Mouse (Mus musculus): ENCODE measurements around the gene Prkn. TPM values are rescaled to one million over a fixed set of nuclear protein-coding genes. Genes with fewer than 3 reads are reported as not detected.
A peak's percentile ranks its signal among the peaks of the same experiment; 100 is the strongest.

The Prkn gene
- polyA plus RNA-seq, 1 experiment from 2014 or later, result 1.5 TPM

GRCm38 (mm10) chr17:11392622-11393294 lies 552.6 kb downstream of the Prkn start:
- no peaks in the 10 kb centered on the region for H3K36me3 ChIP-seq (replicated peaks)

GRCm38 (mm10) chr17:11394607-11395006 lies 554.4 kb downstream of the Prkn start:
- Histone ChIP-seq H3K9ac (no peak overlapping the region), H3K36me3 (replicated peaks) (no peaks in the 10 kb centered on the region), H3K27me3 (no peaks in the 10 kb centered on the region), H3K4me1 (no peaks in the 10 kb centered on the region), H3K4me3 (replicated peaks) (no peak overlapping the region), H3K9me3 (no peaks in the 10 kb centered on the region), H3K27ac (no peak overlapping the region), H3K4me2 (no peak overlapping the region)
- no peak for ATAC-seq (ENCODE audit: low FRiP score)
- WGBS, result 95% methylated on average over 6 of the region's 6 CpGs

More at GRCm38 (mm10) chr17:11392622-11393294, 552.6 kb downstream of the Prkn start:
- no peak overlapping the region for H3K27ac ChIP-seq
- H3K27me3 ChIP-seq, result no peaks in the 10 kb centered on the region
- no peak overlapping the region for H3K4me3 ChIP-seq (replicated peaks)
- H3K9me3 ChIP-seq, result no peaks in the 10 kb centered on the region
- 70% methylated on average over 11 of the region's 11 CpGs for WGBS
- no peak overlapping the region for H3K9ac ChIP-seq
- no peak for ATAC-seq (ENCODE audit: low FRiP score)
- H3K4me1 ChIP-seq, result no peaks in the 10 kb centered on the region
- H3K4me2 ChIP-seq, result no peak overlapping the region

DNA sequence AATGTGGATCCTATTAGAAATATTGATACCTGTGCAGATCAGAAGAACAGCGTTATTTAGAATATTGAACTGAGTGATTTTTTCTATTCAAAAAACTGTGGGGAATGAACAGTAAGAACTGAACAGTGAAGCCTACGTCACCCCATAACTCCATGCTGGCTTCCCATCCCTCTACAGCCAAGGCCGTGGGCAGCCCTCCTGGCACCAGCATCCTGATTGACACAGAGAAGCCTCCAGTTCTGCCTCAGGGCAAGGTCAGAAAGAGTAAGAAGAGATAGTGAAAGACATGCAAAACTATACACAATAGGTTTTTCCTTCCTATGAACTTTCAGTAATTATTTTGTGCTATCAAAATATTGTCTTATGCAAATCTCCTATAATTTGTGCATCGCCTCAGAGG lies 557.5 kb downstream of the Prkn start:
- no peak overlapping the region for H3K27ac ChIP-seq
- 89% methylated on average over 4 of the region's 4 CpGs for WGBS
- no peaks in the 10 kb centered on the region for H3K27me3 ChIP-seq
- H3K4me3 ChIP-seq (replicated peaks), result no peak overlapping the region
- H3K4me2 ChIP-seq, result no peak overlapping the region
- H3K9me3 ChIP-seq, result no peaks in the 10 kb centered on the region
- ATAC-seq (ENCODE audit: low FRiP score), result no peak
- no peaks in the 10 kb centered on the region for H3K36me3 ChIP-seq (replicated peaks)
- no peak overlapping the region for H3K9ac ChIP-seq
- no peaks in the 10 kb centered on the region for H3K4me1 ChIP-seq

DNA sequence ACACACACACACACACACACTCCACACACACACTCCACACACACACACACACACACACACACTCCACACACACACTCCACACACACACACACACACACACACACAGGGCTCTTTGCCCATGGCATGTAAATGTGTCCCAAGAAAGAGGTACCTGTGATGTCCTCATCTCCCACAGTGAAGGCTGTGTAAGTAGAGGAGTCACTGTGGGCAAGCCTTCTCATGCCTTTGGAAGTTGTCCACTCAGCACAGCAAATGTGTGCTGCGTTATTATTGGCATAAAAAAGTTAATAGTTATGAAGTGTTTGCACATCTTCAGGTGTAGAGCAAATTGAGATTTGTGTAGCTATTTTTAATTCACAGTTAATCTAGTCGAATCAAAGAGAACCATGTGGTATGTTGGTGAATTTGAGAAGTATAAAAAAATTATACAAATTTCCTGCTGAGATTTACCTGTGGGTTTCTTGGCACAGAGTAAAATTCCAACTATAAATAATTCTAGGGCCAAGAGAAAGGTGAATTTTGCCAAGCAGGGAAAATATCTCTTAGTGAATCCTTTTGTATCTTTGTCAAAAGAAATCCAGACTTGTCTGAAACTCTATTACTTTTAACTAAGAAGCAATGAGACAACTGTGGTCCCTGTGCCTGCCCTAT lies 562.2 kb downstream of the Prkn start:
- WGBS, result 90% methylated on average over 2 of the region's 2 CpGs
- no peaks in the 10 kb centered on the region for H3K4me1 ChIP-seq
- H3K9ac ChIP-seq, result 0 out of 2 replicates have a peak overlapping the region, but pooled peaks have one; percentile 4
- no peak overlapping the region for H3K4me2 ChIP-seq
- no peak overlapping the region for H3K4me3 ChIP-seq (replicated peaks)
- ATAC-seq (ENCODE audit: low FRiP score), result no peak
- no peaks in the 10 kb centered on the region for H3K27me3 ChIP-seq
- H3K36me3 ChIP-seq (replicated peaks), result no peaks in the 10 kb centered on the region
- no peak overlapping the region for H3K27ac ChIP-seq
- no peaks in the 10 kb centered on the region for H3K9me3 ChIP-seq

- H3K4me2 ChIP-seq, result no peak overlapping the region
- no peaks in the 10 kb centered on the region for H3K36me3 ChIP-seq (replicated peaks)
- H3K9me3 ChIP-seq, result no peaks in the 10 kb centered on the region
- ATAC-seq (ENCODE audit: low FRiP score), result no peak
- WGBS, result 87% methylated on average over 10 of the region's 10 CpGs
- no peak overlapping the region for H3K9ac ChIP-seq
- H3K27me3 ChIP-seq, result no peaks in the 10 kb centered on the region
- no peaks in the 10 kb centered on the region; the same call in 1 of the 2 replicates for H3K4me1 ChIP-seq
- H3K4me3 ChIP-seq (replicated peaks), result no peak overlapping the region
- H3K27ac ChIP-seq, result no peak overlapping the region
These were observed 571.2 kb downstream of the Prkn start for GRCm38 (mm10) chr17:11411414-11411813.

DNA sequence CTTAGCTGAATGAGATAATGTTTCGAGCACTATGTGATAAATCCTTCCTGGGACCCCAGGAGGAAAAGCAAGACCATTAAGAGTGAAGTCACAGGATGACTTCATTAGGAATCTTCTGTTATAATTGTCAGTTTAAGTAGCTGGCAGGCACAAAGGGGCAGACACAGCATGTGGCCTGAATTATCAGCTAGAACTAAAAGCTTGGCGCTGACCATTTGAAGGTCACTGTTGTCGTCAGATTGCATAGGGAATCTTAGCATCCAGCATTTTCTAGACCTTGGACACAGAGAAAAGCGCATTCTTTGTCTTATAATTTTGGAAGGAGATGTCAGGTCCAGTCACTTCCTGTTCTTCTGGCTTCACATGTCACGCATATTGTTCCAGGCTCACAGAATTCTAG lies 573.5 kb downstream of the Prkn start:
- Histone ChIP-seq H3K27me3 (no peaks in the 10 kb centered on the region), H3K36me3 (replicated peaks) (no peaks in the 10 kb centered on the region), H3K9ac (no peak overlapping the region), H3K4me2 (no peak overlapping the region), H3K9me3 (no peaks in the 10 kb centered on the region), H3K4me3 (replicated peaks) (no peak overlapping the region), H3K27ac (no peak overlapping the region), H3K4me1 (no peaks in the 10 kb centered on the region; the same call in 1 of the 2 replicates)
- ATAC-seq (ENCODE audit: low FRiP score), result no peak
- WGBS, result 62% methylated on average over 5 of the region's 5 CpGs

GRCm38 (mm10) chr17:11414288-11414687 lies 574.1 kb downstream of the Prkn start:
- no peak overlapping the region for H3K27ac ChIP-seq
- no peak overlapping the region for H3K9ac ChIP-seq
- H3K27me3 ChIP-seq, result no peaks in the 10 kb centered on the region
- no peaks in the 10 kb centered on the region for H3K36me3 ChIP-seq (replicated peaks)
- H3K4me1 ChIP-seq, result no peaks in the 10 kb centered on the region; the same call in 1 of the 2 replicates
- no peak overlapping the region for H3K4me2 ChIP-seq
- no peak overlapping the region for H3K4me3 ChIP-seq (replicated peaks)
- H3K9me3 ChIP-seq, result no peaks in the 10 kb centered on the region
- WGBS, result 87% methylated on average over 4 of the region's 4 CpGs
- no peak for ATAC-seq (ENCODE audit: low FRiP score)

DNA sequence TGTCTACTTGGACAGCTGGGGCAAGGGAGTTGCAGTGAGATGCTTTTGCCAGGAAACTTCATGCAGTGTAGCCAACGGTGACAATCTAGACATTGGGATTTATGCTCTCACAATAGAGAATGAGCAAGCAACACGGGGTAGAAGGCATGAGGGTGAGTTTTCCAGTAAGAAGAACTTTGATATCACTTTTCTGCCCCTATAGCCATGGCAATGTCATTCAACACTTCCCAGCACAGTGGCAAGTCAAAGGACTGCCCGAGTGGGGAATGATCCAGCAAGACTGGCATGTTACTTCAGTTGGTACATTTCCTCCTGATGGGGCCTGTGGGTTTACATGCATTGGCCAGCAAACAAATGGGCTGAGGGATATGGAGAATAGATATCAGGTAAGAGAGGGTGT lies 577.0 kb downstream of the Prkn start:
- WGBS, result 78% methylated on average over 3 of the region's 3 CpGs
- H3K27me3 ChIP-seq, result no peaks in the 10 kb centered on the region
- H3K9ac ChIP-seq, result no peak overlapping the region
- H3K4me3 ChIP-seq (replicated peaks), result no peak overlapping the region
- no peaks in the 10 kb centered on the region for H3K9me3 ChIP-seq
- peaks cover 6% of the 10 kb centered on the region; the same call in 1 of the 2 replicates for H3K4me1 ChIP-seq
- no peak overlapping the region for H3K4me2 ChIP-seq
- ATAC-seq (ENCODE audit: low FRiP score), result no peak
- H3K36me3 ChIP-seq (replicated peaks), result no peaks in the 10 kb centered on the region
- H3K27ac ChIP-seq, result no peak overlapping the region

DNA sequence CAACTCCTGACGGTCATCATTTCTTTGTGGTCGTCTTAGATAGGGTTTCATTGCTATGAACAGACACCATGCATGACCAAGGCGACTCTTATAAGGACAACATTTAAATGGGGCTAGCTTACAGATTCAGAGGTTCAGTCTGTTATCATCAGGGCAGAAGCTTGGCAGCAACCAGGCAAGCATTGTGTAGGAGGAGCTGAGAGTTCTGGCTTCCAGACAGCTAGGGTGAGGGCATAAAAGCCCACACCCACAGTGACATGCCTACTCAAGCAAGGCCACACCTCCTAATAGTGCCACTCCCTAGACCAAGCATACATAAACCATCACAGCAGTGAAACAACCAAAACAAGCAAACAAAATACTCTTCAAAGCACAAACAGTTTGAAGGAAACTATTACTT lies 579.3 kb downstream of the Prkn start:
- no peak for ATAC-seq (ENCODE audit: low FRiP score)
- no peaks in the 10 kb centered on the region for H3K36me3 ChIP-seq (replicated peaks)
- H3K4me3 ChIP-seq (replicated peaks), result no peak overlapping the region
- H3K27ac ChIP-seq, result no peak overlapping the region
- 90% methylated on average over 3 of the region's 3 CpGs for WGBS
- no peaks in the 10 kb centered on the region for H3K27me3 ChIP-seq
- H3K9me3 ChIP-seq, result no peaks in the 10 kb centered on the region
- no peak overlapping the region for H3K9ac ChIP-seq
- H3K4me2 ChIP-seq, result no peak overlapping the region
- 0 out of 2 replicates have a peak, but pooled peaks cover 6% of the 10 kb centered on the region for H3K4me1 ChIP-seq

GRCm38 (mm10) chr17:11420839-11421238 lies 580.7 kb downstream of the Prkn start:
- ATAC-seq (ENCODE audit: low FRiP score), result no peak

GRCm38 (mm10) chr17:11421264-11421940 lies 581.2 kb downstream of the Prkn start:
- ATAC-seq (ENCODE audit: low FRiP score), result no peak
- Histone ChIP-seq H3K27me3 (no peaks in the 10 kb centered on the region), H3K9ac (no peak overlapping the region), H3K27ac (no peak overlapping the region), H3K36me3 (replicated peaks) (no peaks in the 10 kb centered on the region), H3K4me3 (replicated peaks) (no peak overlapping the region), H3K4me1 (0 out of 2 replicates have a peak, but pooled peaks cover 6% of the 10 kb centered on the region), H3K9me3 (no peaks in the 10 kb centered on the region), H3K4me2 (no peak overlapping the region)
- 42% methylated on average over 5 of the region's 5 CpGs for WGBS

More at GRCm38 (mm10) chr17:11420839-11421238, 580.7 kb downstream of the Prkn start:
- Histone ChIP-seq H3K27ac (no peak overlapping the region), H3K4me2 (no peak overlapping the region), H3K36me3 (replicated peaks) (no peaks in the 10 kb centered on the region), H3K27me3 (no peaks in the 10 kb centered on the region), H3K4me1 (0 out of 2 replicates have a peak, but pooled peaks cover 6% of the 10 kb centered on the region), H3K9ac (no peak overlapping the region), H3K4me3 (replicated peaks) (no peak overlapping the region), H3K9me3 (no peaks in the 10 kb centered on the region)
- WGBS, result 86% methylated on average over 6 of the region's 6 CpGs

DNA sequence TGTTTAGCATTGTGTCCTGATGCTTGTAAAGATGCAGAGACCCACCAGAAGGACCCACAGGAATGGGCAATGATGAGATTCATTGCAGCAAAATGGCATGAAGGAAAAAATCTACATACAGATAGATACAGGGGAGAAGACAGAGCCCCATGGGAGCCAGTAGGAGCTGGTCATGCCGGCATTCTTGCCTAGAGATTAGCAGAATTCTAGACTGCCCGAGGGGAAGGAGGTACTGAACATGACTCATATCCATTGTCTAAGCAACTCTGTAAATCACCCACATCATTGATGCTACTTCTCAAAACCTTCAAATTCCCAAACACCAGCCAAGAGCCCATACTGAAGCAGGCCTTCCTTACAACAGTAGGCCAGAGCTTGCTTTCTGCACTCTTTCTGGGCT lies 591.1 kb downstream of the Prkn start:
- no peak overlapping the region for H3K4me2 ChIP-seq
- H3K4me3 ChIP-seq (replicated peaks), result no peak overlapping the region
- no peak overlapping the region for H3K9ac ChIP-seq
- H3K27ac ChIP-seq, result no peak overlapping the region
- no peaks in the 10 kb centered on the region for H3K36me3 ChIP-seq (replicated peaks)
- H3K9me3 ChIP-seq, result no peaks in the 10 kb centered on the region
- no peaks in the 10 kb centered on the region for H3K27me3 ChIP-seq
- WGBS, result 94% methylated on average over 2 of the region's 2 CpGs
- ATAC-seq (ENCODE audit: low FRiP score), result no peak
- no peaks in the 10 kb centered on the region for H3K4me1 ChIP-seq
